In genomic region chr11:88852806-88853205, GRCm38 (mm10) we compare ENCODE assay signal across 14 mouse cellular contexts.
"Had no signal": no experiment of that assay in that cellular context is flagged by ENCODE, and none has a peak within 500 bp of the region (broad histone marks: within the 10 kb centered on the region; RNA-seq: fewer than 3 reads in every experiment).

No protein-coding gene starts in this region.

- H3K4me2 ChIP-seq: intestine, embryonic 15.5 days; limb, embryonic 13.5 days; liver, embryonic 12.5 days; lung, embryonic 14.5 days; neural tube, embryonic 15.5 days had no signal

- H3K9me3 ChIP-seq: intestine, embryonic 15.5 days; limb, embryonic 13.5 days; liver, embryonic 12.5 days; midbrain, embryonic 10.5 days; neural tube, embryonic 15.5 days had no signal

- DNase-seq: left cerebral cortex, postnatal 4 days; lung, embryonic 14.5 days; lung, postnatal 10 days; lung, postnatal 4 days; midbrain, embryonic 14.5 days; thymus, adult 2 months; thymus, postnatal 25 days had no signal

- ATAC-seq: intestine, embryonic 15.5 days; liver, embryonic 12.5 days had no signal

- H3K9ac ChIP-seq: intestine, embryonic 15.5 days; limb, embryonic 13.5 days; liver, embryonic 12.5 days; lung, embryonic 14.5 days; neural tube, embryonic 15.5 days had no signal

- H3K27me3 ChIP-seq: intestine, embryonic 15.5 days; limb, embryonic 13.5 days; liver, embryonic 12.5 days; neural tube, embryonic 15.5 days had no signal

- H3K4me3 ChIP-seq: intestine, embryonic 15.5 days; limb, embryonic 13.5 days; liver, embryonic 12.5 days; midbrain, embryonic 10.5 days; myocyte; neural tube, embryonic 15.5 days had no signal

- H3K36me3 ChIP-seq: intestine, embryonic 15.5 days; limb, embryonic 13.5 days; midbrain, embryonic 10.5 days; neural tube, embryonic 15.5 days had no signal

- H3K27ac ChIP-seq: intestine, embryonic 15.5 days; limb, embryonic 13.5 days; liver, embryonic 12.5 days; midbrain, embryonic 10.5 days; neural tube, embryonic 15.5 days; stomach, postnatal 0 days had no signal
